Mouse (Mus musculus) lung, embryonic 15.5 days (tissue): ENCODE results near the gene Upk1a. TPM values are rescaled to one million over a fixed set of nuclear protein-coding genes. Genes with fewer than 3 reads are reported as not detected.

Experiments
- microRNA-seq: library from miRNA; unstranded; fragments of <30 nt; microRNA quantifications from one replicate; pipeline ENCODE4, GENCODE M21; 2016
- polyA plus RNA-seq: library from polyadenylated mRNA; unstranded; fragments of >200 nt; fragmentation: Nextera tagmentation; extraction: Ambion mirVana; gene quantifications from 2 replicates; pipeline ENCODE4 v1.2.1, GENCODE M21; 2015

The Upk1a gene
- polyA plus RNA-seq, 1 experiment from 2014 or later, result 1.4 TPM

Small RNAs within 50 kb of the gene (microRNA-seq; reads per million reads assigned to microRNA genes)
- gene Mir3569, result not detected

Other genes with a start within 250 kb of the Upk1a start
- gene Tyrobp, start 199.1 kb downstream of the Upk1a start, polyA plus RNA-seq, result 50.8 and 56.1 TPM in 2 replicates
- gene Hcst, start 193.0 kb downstream of the Upk1a start, polyA plus RNA-seq, result 0.70 and 2.3 TPM in 2 replicates
- gene Nfkbid, start 191.1 kb downstream of the Upk1a start, polyA plus RNA-seq, result 1.5 and 2.1 TPM in 2 replicates
- gene Aplp1, start 167.3 kb downstream of the Upk1a start, polyA plus RNA-seq, result 23.9 and 24.4 TPM in 2 replicates
- gene Kirrel2, start 155.2 kb downstream of the Upk1a start, polyA plus RNA-seq, result not detected in 2 replicates
- gene Nphs1, start 154.5 kb downstream of the Upk1a start, polyA plus RNA-seq, result 0.08 TPM in 1 of 2 replicates, not detected in the other
- gene Prodh2, start 119.2 kb downstream of the Upk1a start, polyA plus RNA-seq, result 0.25 and 0.44 TPM in 2 replicates
- 7.7 and 9.3 TPM in 2 replicates for gene Arhgap33, start 77.8 kb downstream of the Upk1a start, polyA plus RNA-seq
- 32.1 and 33.6 TPM in 2 replicates for gene Hspb6, start 60.7 kb downstream of the Upk1a start, polyA plus RNA-seq
- gene Proser3, start 60.5 kb downstream of the Upk1a start, polyA plus RNA-seq, result 13.2 and 18.3 TPM in 2 replicates
- gene Lin37, start 53.0 kb downstream of the Upk1a start, polyA plus RNA-seq, result 36.0 and 38.8 TPM in 2 replicates
- gene U2af1l4, start 49.5 kb downstream of the Upk1a start, polyA plus RNA-seq, result 99.0 TPM in 2 replicates
- 13.0 and 15.1 TPM in 2 replicates for gene Gm49396, start 49.5 kb downstream of the Upk1a start, polyA plus RNA-seq
- gene Psenen, start 49.2 kb downstream of the Upk1a start, polyA plus RNA-seq, result 119 and 124 TPM in 2 replicates
- gene Igflr1, start 47.4 kb downstream of the Upk1a start, polyA plus RNA-seq, result 4.6 and 5.0 TPM in 2 replicates
- 8.4 and 10.0 TPM in 2 replicates for gene Kmt2b, start 24.1 kb downstream of the Upk1a start, polyA plus RNA-seq
- gene Zbtb32, start 13.9 kb downstream of the Upk1a start, polyA plus RNA-seq, result 2.3 and 3.7 TPM in 2 replicates
- gene Cox6b1, start 13.3 kb upstream of the Upk1a start, polyA plus RNA-seq, result 867 and 890 TPM in 2 replicates
- gene Etv2, start 23.0 kb upstream of the Upk1a start, polyA plus RNA-seq, result not detected in 2 replicates
- gene Rbm42, start 37.5 kb upstream of the Upk1a start, polyA plus RNA-seq, result 126 and 130 TPM in 2 replicates
- gene Haus5, start 52.1 kb upstream of the Upk1a start, polyA plus RNA-seq, result 61.9 and 62.6 TPM in 2 replicates
- not detected in 2 replicates for gene Pmis2, start 58.8 kb upstream of the Upk1a start, polyA plus RNA-seq
- 0.96 TPM in 1 of 2 replicates, not detected in the other for gene 2200002J24Rik, start 86.1 kb upstream of the Upk1a start, polyA plus RNA-seq
- 0.40 and 0.41 TPM in 2 replicates for gene Atp4a, start 99.4 kb upstream of the Upk1a start, polyA plus RNA-seq
- gene Tmem147, start 116.7 kb upstream of the Upk1a start, polyA plus RNA-seq, result 153 and 159 TPM in 2 replicates
- 0.19 and 0.46 TPM in 2 replicates for gene Gapdhs, start 130.8 kb upstream of the Upk1a start, polyA plus RNA-seq
- gene Sbsn, start 138.6 kb upstream of the Upk1a start, polyA plus RNA-seq, result 1.4 and 1.8 TPM in 2 replicates
- 5.4 and 5.9 TPM in 2 replicates for gene Dmkn, start 150.9 kb upstream of the Upk1a start, polyA plus RNA-seq
- 2.4 and 5.1 TPM in 2 replicates for gene Krtdap, start 175.0 kb upstream of the Upk1a start, polyA plus RNA-seq
- gene Ffar2, start 210.9 kb upstream of the Upk1a start, polyA plus RNA-seq, result 0.38 and 0.46 TPM in 2 replicates
- gene Ffar3, start 243.3 kb upstream of the Upk1a start, polyA plus RNA-seq, result not detected in 2 replicates
- not detected in 2 replicates for gene Ffar1, start 248.7 kb upstream of the Upk1a start, polyA plus RNA-seq